ENCODE assay signal across 8 mouse cellular contexts in genomic region chr11:90130635-90131034, GRCm38 (mm10). TPM values are rescaled to one million over a fixed set of nuclear protein-coding genes. Genes with fewer than 3 reads are reported as not detected.
DNase-seq lines count a peak whose midpoint lies in the region; ATAC-seq and TF ChIP-seq lines count a peak whose summit lies in the region.

No protein-coding gene starts in this region.

- 58% methylated on average over 1 of the region's 1 CpGs for WGBS in heart, embryonic 15.5 days
- WGBS in lung, embryonic 14.5 days: 20% methylated on average over 1 of the region's 1 CpGs

- peak overlapping the region; percentile 31; the same call in 1 of the 2 replicates for H3K27ac ChIP-seq in heart, embryonic 15.5 days
- peak overlapping the region; percentile 76; the same call in 1 of the 2 replicates for H3K27ac ChIP-seq in lung, embryonic 14.5 days (ENCODE audit: low read depth)

- peak; percentile 40 for ATAC-seq in heart, embryonic 15.5 days (replicated peaks; ENCODE audit: insufficient number of reproducible peaks, insufficient read depth, low FRiP score, low read depth)
- peak; percentile 57 for ATAC-seq in lung, embryonic 14.5 days (ENCODE audit: insufficient read depth)

- H3K9me3 ChIP-seq in heart, embryonic 15.5 days (replicated peaks): no peaks in the 10 kb centered on the region
- H3K9me3 ChIP-seq in lung, embryonic 14.5 days (ENCODE audit: low read depth, low read length): peaks cover 2% of the 10 kb centered on the region; the same call in 1 of the 2 replicates

- H3K9ac ChIP-seq in heart, embryonic 15.5 days: no peak overlapping the region
- H3K9ac ChIP-seq in lung, embryonic 14.5 days: no peak overlapping the region

- no peaks in the 10 kb centered on the region for H3K36me3 ChIP-seq in heart, embryonic 15.5 days
- H3K36me3 ChIP-seq in lung, embryonic 14.5 days (ENCODE audit: insufficient read depth): no peaks in the 10 kb centered on the region

- peaks cover 18% of the 10 kb centered on the region for H3K4me1 ChIP-seq in heart, embryonic 15.5 days (replicated peaks)
- peaks cover 9% of the 10 kb centered on the region; the same call in 1 of the 2 replicates for H3K4me1 ChIP-seq in lung, embryonic 14.5 days (ENCODE audit: insufficient read depth)

- peak; percentile 28 for DNase-seq in embryo, embryonic 10 days (ENCODE audit: low spot score)
- no peak for DNase-seq in embryo, embryonic 9.5 days (ENCODE audit: extremely low spot score)
- peak; percentile 32 for DNase-seq in embryo, embryonic 11 days
- DNase-seq in lung, embryonic 14.5 days: peak; percentile 56
- DNase-seq in testis, postnatal 10 days (ENCODE audit: low spot score): no peak
- no peak for DNase-seq in cerebellum, adult 9-11 months
- DNase-seq in adrenal gland, adult 8-10 months: no peak

- TF ChIP-seq CTCF in lung, embryonic 14.5 days (IDR thresholded peaks at IDR 0.05; ENCODE audit: low read depth): no peak

- peak overlapping the region; percentile 41; the same call in 1 of the 2 replicates for H3K4me2 ChIP-seq in heart, embryonic 15.5 days
- H3K4me2 ChIP-seq in lung, embryonic 14.5 days: peak overlapping the region; percentile 30; the same call in 1 of the 2 replicates

- no peaks in the 10 kb centered on the region for H3K27me3 ChIP-seq in heart, embryonic 15.5 days
- H3K27me3 ChIP-seq in lung, embryonic 14.5 days (ENCODE audit: insufficient read depth, low read length): no peaks in the 10 kb centered on the region

- no peak overlapping the region for H3K4me3 ChIP-seq in heart, embryonic 15.5 days
- H3K4me3 ChIP-seq in lung, embryonic 14.5 days (ENCODE audit: low read depth, low read length): no peak overlapping the region

RNA-seq across cellular contexts. Expression of gene Gm45716, which starts 56.8 kb away (rescaled TPM):
- 43.7 and 54.6 TPM in 2 replicates for polyA plus RNA-seq in heart, embryonic 15.5 days (2015; fragmentation: Nextera tagmentation; extraction: Ambion mirVana)
- 7.3 and 10.6 TPM in 2 replicates for polyA plus RNA-seq in lung, embryonic 14.5 days (2014; fragmentation: Nextera tagmentation; extraction: Ambion mirVana)
- 1 to 10 TPM in 3 of 4 experiments, under 1 TPM in 1; 0.70 to 5.6 (median 2.0) TPM for total RNA-seq in adrenal gland, adult 8-10 months (2022)

Comparison
In these comparisons a context has a peak if more than half of its experiments do, and no peak if none do; other contexts are left out.
1. DNase-seq: peak in embryo, embryonic 10 days (single experiment), embryo, embryonic 11 days (single experiment) and lung, embryonic 14.5 days (single experiment); none in embryo, embryonic 9.5 days (single experiment), testis, postnatal 10 days (single experiment), cerebellum, adult 9-11 months (single experiment) and adrenal gland, adult 8-10 months (single experiment).